Mouse (Mus musculus) CH12F3 (cell line): ENCODE measurements around the gene Tcea3.

Experiments used
- in situ Hi-C: fragments of 300-500 bp; cut with MboI; formaldehyde crosslinking; loops from 2 replicates; pipeline ENCODE4 v1.14.3; 2020; ENCODE audit warnings: low sequenced_read_pairs

Gene Tcea3

GRCm38 (mm10) chr4:136238669-136239068 is 8.9 kb upstream of the Tcea3 start:
- in situ Hi-C loops: no loop called here

- in situ Hi-C loops: no loop called here
Measured at GRCm38 (mm10) chr4:136239111-136239510, 8.4 kb upstream of the Tcea3 start.

DNA sequence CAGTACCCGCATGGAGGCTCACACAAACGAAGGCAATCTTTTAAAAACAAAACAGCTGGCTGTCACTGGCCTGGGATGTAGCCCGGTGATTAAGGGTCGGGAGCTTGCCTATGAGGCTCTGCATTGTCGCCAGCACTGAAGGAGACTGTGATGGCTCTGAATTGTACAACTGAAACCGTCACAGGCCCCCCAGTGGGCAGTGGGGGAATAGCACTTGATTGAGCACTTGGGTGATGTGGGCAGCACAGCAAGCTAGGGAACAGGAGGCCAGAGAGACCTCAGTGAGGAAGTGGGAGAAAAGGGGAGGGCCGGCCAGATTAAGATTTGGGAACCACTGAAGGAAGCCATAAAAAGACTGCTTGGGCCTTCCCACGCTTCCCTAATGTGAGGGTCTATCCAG is 7.9 kb upstream of the Tcea3 start:
- in situ Hi-C loops: no loop called here

DNA sequence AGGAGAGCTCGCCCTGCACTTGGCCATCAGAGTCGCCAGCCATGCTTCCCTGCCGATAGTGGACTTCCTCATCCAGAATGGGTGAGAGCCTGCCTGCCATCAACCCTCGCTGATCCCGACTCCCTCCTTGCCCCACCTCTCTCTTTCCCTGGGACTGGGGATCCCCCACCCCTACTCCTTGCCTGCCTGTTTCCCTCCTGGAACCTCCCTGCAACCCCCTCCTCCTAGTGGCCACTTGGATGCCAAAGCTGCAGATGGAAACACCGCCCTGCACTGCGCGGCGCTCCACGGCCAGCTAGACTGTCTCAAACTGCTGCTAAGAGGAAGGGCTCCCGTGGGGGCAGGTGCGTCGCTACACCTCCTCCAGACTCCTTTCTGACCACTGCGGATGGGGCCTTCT is 7.4 kb upstream of the Tcea3 start:
- in situ Hi-C loops: no loop called here

GRCm38 (mm10) chr4:136240955-136241354 is 6.6 kb upstream of the Tcea3 start:
- in situ Hi-C loops: no loop called here

DNA sequence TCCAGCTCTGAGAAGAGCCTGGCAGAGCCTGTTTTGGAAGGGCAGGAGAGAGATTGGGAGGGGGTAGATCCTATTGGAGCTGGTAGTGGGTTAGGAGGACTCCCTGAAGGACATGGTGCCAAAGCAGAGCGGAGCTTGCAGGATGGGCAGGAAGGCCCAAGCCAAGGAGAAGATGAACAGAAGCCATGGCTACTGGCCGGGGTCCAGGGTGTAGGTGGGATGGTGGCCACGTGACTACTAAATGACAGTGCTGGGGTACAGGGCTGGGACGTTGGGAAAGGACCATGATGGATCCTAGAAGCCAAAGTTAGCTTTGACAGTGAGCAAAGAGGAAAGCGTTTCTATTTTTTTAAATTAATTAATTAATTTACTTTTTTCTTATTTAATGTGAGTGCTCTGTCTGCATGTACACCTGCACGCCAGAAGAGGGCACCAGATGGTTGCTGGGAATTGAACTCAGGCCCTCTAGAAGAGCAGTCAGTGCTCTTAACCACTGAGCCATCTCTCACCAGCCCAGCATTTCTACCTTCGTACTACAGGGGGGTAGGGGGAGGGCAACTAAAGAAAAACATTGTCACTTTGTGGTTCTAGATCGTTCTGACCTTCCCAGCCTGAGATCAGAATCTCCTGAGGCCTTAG is 5.3 kb upstream of the Tcea3 start:
- in situ Hi-C loops: no loop called here

- in situ Hi-C loops: no loop called here
Measured at GRCm38 (mm10) chr4:136242728-136243127, 4.8 kb upstream of the Tcea3 start.

DNA sequence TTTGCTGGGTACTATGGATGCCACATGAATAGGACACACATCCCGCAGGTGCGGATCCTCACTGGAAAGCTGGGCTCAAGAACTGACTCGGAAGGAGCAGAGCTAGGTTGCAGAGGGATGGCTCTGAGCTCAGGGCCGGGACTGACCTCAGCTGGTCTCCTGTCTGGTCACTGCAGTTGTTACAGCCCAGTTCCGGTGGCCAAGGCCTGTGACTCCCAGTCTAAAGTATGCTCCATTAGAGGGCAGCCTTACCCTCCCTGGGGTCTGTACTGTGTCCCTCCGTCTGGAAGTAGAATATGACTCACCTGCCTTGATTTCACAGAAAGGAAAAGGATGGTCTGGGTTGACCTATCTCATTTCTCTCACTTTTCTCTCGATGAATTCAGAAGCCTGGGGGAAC is 3.3 kb upstream of the Tcea3 start:
- in situ Hi-C loops: no loop called here

DNA sequence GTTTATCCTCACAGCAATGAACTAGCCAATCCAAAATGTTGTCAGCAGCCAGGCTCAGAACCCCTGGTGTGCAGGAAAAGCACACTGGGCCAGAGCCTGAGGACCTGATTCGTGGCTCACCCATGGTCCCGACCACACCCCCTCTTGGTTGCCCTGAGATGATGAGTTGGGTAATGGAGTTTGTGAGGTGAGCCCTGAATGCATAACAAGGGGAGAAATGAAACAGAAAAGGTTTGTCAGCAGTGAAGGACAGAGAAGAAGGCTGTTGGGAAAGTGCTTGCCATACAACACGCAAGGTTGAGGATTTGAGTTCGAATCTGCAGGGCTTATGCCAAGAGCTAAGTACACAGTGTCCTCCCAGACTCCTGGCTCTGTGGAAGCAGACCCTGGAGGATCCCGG is 1.8 kb upstream of the Tcea3 start:
- in situ Hi-C loops: no loop called here

GRCm38 (mm10) chr4:136246568-136246969 is 960 bp upstream of the Tcea3 start:
- in situ Hi-C loops: no loop called here

GRCm38 (mm10) chr4:136247386-136247728 is 172 bp upstream of the Tcea3 start:
- in situ Hi-C loops: no loop called here

- in situ Hi-C loops: no loop called here
Measured at GRCm38 (mm10) chr4:136248464-136249331, 1.2 kb downstream of the Tcea3 start.

GRCm38 (mm10) chr4:136249332-136249647 is 1.8 kb downstream of the Tcea3 start:
- in situ Hi-C loops: no loop called here

DNA sequence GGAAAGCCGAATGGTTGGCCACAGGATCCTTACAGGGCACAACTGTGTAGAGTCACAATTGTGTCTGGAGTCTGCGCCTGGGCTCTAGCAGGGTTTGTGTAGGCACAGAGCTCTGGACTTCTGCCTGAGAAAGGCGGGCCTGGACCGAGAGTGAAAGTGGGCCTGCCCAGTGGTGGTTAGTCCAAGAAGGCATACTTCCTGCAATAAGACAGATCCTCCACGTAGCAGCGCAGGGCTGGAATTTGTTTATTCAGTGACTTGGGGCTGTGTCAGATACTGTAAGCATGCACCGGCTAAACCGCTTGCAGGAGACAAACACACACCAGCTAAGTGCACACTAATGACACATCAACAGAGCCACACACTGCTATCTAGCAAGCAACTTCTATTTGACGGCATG is 2.3 kb downstream of the Tcea3 start:
- in situ Hi-C loops: no loop called here

DNA sequence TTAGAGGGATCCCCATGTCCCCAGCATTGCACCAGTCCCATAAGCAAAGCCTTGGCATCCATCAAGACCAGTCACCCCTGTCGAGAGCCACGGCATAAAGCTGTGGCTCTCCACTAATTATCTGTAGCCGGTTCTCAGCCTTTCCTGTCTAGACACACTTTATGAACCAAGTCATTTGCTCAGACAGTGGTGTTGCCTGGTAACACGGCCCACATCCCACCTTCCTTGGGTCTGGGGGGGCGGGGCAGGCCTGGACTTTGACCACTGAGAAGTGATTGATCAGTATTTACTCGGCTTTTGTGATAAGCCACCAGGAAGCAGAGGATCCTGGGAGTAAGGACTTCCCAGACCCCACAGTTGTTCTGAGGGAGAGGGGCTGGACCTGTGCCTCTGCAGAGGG is 8.4 kb downstream of the Tcea3 start:
- in situ Hi-C loops: no loop called here

- in situ Hi-C loops: no loop called here
Measured at GRCm38 (mm10) chr4:136256696-136257095, 9.2 kb downstream of the Tcea3 start.

DNA sequence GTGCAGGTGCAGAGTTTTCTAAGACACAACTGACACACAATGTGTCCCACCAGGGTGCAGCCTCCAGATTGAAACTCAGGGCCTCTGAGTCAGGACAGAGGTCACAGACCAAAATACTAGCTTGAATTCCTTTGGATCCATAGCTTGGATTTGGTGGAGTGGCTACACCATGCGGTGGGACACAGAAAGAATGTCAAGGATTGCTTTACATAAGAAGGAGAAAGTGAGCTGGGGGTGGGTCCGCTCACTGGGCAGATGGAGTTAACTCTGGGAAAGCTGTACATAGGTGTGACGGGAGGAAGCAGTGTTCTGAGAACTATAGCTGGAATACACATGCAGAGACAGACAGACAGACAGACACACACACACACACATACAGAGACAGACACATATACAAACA is 12.4 kb downstream of the Tcea3 start:
- in situ Hi-C loops: no loop called here

DNA sequence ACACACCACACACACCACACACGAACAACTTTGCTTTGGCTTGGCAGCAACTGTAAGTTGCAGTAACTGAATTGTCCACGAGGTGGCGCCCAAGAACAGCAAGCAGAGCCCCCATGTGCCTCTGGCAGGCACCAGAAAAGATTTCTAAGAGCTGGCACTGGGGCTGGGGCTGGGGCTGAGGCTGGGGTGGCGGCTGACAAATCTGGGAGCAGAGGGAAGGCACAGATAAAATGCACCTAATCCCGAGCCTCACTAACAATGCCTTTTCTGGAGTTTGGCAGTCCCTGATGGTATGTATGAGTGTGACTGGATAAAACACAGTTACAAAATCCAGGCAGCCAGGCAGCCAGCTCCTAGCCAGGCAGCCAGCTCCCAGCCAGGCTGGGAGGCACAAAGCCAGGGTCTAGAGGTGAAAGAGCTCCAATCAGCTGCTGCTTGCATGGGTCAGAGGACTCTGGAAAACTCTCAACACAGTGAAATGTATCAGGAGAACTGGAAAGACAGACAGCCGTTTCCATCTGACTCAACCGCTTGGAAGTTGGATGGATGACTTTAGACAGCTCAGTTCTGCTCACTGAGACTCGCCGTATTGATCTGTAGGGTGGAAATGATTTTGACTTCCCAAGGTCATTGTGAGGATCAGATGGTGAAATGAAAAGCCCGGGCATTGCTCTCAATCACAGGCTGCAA is 13.1 kb downstream of the Tcea3 start:
- in situ Hi-C loops: no loop called here

DNA sequence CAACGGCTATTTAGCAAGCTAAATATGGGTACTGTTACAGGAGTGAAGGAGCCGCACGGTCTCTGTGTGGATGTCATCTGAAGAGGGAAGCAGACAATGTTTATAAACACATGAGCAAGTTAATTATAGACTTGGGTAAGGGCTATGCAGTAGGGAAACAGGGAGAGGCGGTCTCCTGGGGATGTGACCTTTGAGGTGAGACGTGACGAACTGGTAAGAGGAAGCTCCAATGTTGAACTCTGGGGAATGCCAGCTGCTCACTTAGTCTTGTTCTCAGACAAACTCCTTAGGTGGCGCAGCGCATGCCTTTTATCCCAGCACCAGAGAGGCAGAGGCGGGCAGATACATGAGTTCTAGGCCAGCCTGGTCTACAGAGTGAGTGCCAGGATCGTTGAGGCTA is 14.4 kb downstream of the Tcea3 start:
- in situ Hi-C loops: no loop called here

DNA sequence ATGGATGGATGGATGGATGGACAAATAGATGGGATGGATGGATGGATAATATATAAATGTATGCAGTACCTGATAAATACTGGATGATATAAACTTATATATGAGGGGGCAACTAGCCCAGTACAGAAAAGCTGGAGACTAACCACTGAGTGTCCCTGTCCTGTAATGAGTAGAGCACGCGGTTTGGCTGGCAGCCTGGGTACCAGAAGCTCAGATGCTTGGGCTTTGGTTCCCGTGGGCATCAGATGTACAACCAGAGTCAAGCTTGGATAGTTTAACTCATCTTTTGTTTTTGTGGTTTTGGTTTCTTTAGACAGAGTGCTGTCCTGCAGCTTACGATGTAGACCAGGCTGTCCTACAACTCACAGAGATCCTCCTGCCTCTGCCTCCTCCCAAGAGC is 16.0 kb downstream of the Tcea3 start:
- in situ Hi-C loops: no loop called here

DNA sequence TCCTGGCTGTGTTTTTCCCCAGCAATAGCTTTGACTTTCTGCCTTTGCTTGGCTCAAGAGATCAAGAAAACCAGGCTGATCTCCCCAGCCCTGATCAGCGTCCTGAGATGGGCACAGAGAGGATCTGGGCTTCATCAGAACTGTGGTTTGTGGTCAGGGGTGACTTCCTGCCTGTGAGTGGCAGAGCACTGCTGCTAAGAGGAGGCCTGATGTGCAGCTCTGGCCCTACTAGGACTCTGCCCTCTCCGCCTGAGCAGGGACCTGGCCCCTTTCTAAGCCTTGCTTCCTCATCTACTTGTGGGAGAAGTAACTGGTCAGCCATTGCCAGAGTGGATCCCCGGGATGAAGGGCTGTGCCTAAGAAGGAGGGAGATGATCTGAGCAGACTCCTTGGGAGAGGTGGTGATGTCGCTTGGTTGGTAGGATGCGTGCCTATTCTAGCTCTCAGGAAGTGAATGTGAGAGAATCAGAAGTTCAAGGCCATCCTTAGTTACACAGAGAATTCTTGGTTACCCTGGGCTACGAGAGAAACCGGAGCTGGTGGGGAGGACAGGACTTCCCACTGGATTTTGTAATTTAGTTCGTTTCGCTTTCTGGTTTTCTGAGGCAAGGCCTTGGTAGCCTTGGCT is 19.3 kb downstream of the Tcea3 start:
- in situ Hi-C loops: no loop called here

DNA sequence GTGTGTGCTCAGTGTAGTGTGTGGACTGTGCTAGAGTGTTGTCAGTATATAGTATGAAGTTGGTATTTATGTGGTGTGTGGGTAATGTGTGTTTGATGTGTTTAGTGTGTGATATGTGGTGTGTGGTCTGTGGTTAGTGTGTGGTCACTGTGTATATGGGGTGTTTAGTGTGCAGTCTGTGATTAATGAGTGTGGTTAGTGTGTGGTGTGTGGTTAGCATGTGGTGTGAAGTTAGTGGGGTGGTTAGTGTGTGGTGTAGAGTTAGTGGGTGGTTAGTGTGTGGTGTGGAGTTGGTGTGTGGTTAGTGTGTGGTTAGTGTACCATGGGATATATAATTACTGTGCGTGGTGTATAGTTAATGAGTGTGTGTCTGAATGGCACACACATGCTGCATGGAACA is 21.4 kb downstream of the Tcea3 start:
- in situ Hi-C loops: no loop called here
